Mouse (Mus musculus): ENCODE data around the gene Isl1. TPM values are rescaled to one million over a fixed set of nuclear protein-coding genes. Genes with fewer than 3 reads are reported as not detected.

The Isl1 gene
- polyA plus RNA-seq, 1 experiment from 2014 or later: not detected

DNA sequence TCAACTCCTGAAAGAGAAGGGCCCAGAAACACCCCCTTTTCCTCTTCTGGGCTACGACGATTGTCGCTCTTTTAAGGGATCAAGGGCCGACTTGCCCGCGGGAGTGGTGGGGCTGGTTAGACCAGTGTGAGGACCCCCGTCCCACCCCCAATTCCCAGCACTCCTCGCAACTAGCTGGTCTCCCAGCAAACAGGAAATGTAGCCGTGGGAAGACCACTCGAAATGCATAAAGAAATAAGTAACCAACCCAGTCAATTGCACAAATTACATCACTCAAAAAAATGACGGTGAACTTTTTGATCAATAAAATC lies 15.4 kb downstream of the Isl1 start:
- no peak for TF ChIP-seq CTCF (IDR thresholded peaks at IDR 0.05)
- ATAC-seq: no peak
- H3K27me3 ChIP-seq: peaks cover 62% of the 10 kb centered on the region
- CTCF ChIA-PET: no interaction called here
- in situ Hi-C loops (cut with MboI; ENCODE audit: low pct_unique_long_range_greater_than_20kb): no loop called here
- DNase-seq (ENCODE audit: low read depth, low spot score): no peak
- POLR2A ChIA-PET: no interaction called here

DNA sequence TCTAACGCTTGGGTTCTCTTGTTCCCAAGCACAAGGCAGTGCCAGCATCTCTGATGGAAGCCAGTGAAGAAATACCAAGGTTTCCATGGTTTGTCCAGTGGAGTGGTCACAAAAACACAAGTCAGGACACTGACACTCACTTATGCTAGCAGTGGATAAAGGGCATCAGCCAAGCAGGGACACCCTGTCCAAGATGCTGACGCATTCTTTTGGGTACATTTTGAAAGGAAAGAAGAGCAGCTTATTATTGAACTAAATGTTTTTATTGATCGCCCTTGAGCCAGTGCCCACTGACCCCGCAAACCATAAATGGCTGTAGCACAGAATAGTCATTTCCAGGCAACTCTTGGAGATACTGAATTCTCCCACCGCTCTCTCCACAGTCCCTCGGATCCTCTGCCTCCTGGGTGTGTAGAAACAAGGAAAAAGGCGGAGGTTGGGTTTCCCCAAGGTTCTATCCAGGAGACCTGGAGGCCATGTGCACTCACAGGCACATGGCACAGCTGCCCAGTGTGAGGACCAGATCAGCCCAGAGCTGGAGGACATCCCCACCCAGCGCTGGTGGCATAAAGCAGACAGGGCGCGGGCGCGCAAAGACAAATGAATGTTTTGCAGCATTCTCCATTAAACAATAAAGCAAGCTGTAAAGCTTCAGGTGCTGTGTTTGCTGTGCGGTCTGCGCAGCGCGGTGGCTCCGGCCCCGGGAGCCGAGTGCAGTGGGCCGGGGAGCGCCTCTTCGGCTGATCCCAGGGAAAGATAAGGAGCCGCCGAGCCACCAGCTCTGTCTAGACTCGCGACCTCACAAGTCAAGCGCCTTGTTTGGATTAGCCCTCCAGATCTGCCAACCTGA lies 16.0 kb downstream of the Isl1 start:
- in situ Hi-C loops (cut with MboI; ENCODE audit: low pct_unique_long_range_greater_than_20kb): no loop called here
- no peak for DNase-seq (ENCODE audit: low read depth, low spot score)
- no peak for ATAC-seq
- TF ChIP-seq CTCF (IDR thresholded peaks at IDR 0.05): no peak
- ChIA-PET POLR2A (no interaction called here), CTCF (no interaction called here)
- H3K27me3 ChIP-seq: peaks cover 56% of the 10 kb centered on the region

DNA sequence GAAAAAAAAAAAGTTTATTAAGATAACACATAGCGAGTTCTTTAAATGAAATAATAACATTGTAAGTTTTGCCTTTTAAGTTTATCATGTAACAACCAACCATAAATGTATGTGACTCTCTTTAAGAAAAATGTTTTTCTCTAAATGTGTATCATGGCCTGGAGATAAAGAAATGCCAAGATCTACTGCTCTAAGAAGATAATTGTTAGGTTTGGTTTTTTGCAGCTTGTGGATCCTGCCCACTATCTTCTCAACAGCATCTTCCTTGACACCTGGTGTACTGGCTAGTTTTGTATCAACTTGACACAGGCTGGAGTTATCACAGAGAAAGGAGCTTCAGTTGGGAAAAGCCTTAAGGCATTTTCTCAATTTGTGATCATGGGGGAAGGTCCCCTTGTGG lies 19.8 kb downstream of the Isl1 start:
- ChIA-PET CTCF (no interaction called here), POLR2A (no interaction called here)
- no peak for ATAC-seq
- no peak for TF ChIP-seq CTCF (IDR thresholded peaks at IDR 0.05)
- DNase-seq (ENCODE audit: low read depth, low spot score): no peak
- in situ Hi-C loops (cut with MboI; ENCODE audit: low pct_unique_long_range_greater_than_20kb): no loop called here
- peaks cover 24% of the 10 kb centered on the region for H3K27me3 ChIP-seq

DNA sequence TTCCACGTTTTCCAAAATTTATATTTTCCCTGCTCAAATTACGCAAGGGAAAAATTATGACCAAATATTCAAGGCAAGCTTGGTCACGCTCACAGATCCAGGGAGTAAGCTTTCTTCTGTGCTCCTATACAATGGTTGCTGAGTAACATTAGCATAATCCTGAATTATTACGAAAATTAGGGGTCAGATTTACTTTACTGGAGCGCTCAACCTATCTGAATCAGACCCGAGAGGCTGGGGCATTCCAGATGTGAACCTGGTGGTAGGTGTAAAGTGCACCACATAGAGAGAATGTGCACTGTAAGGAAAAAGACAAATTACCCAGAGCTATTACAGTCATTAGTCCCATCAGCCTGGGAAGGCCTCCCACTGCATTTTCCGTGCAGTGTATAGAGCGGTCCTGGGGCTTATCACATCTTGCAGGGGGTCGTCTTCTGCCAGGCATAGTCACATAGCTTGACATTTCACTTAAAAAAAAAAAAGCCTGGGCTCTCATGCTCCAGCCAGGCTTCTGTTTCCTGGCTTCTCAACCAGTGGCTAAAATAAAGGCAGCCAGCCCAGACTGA lies 30.2 kb downstream of the Isl1 start:
- CTCF ChIA-PET: no interaction called here
- in situ Hi-C loops (cut with MboI; ENCODE audit: low pct_unique_long_range_greater_than_20kb): no loop called here
- no peak for TF ChIP-seq CTCF (IDR thresholded peaks at IDR 0.05)
- no peak for ATAC-seq
- no peak for DNase-seq (ENCODE audit: low read depth, low spot score)
- H3K27me3 ChIP-seq: peaks cover 7% of the 10 kb centered on the region
- POLR2A ChIA-PET: no interaction called here

Data from Patski (cell line).